Mouse (Mus musculus) midbrain, embryonic 13.5 days (tissue): ENCODE data around the gene Unc13c. TPM values are rescaled to one million over a fixed set of nuclear protein-coding genes. Genes with fewer than 3 reads are reported as not detected.

ENCODE experiments used
- ATAC-seq: fragments of 200-750 bp; cut with Nextera tagmentation; 2 replicates; pipeline ENCODE4 v1.8.0; 2017; ENCODE audit warnings: mild to moderate bottlenecking, moderate TSS enrichment, moderate library complexity
- H3K27ac ChIP-seq: fragments of 300-500 bp; sonication (generic); 2 replicates; pipeline ENCODE4 v1.5.1; 2015; ENCODE audit warnings: inconsistent platforms, mild to moderate bottlenecking, moderate library complexity
- H3K27me3 ChIP-seq: fragments of 300-500 bp; sonication (generic); 2 replicates; pipeline ENCODE4 v1.6.1; 2015; ENCODE audit warnings: mild to moderate bottlenecking, inconsistent platforms
- H3K36me3 ChIP-seq: fragments of 300-500 bp; sonication (generic); 2 replicates; pipeline ENCODE4 v1.6.1; 2015; ENCODE audit warnings: mild to moderate bottlenecking, inconsistent platforms
- H3K4me1 ChIP-seq: fragments of 300-500 bp; sonication (generic); replicated peaks from 2 replicates; pipeline ENCODE4 v1.6.1; 2015; ENCODE audit warnings: inconsistent platforms
- H3K4me2 ChIP-seq: fragments of 300-500 bp; sonication (generic); replicated peaks from 2 replicates; pipeline ENCODE4 v1.6.1; 2015; ENCODE audit warnings: moderate library complexity, mild to moderate bottlenecking, inconsistent platforms
- H3K4me3 ChIP-seq: fragments of 300-500 bp; sonication (generic); replicated peaks from 2 replicates; pipeline ENCODE4 v1.5.1; 2015; ENCODE audit warnings: mild to moderate bottlenecking, inconsistent platforms
- H3K9ac ChIP-seq: fragments of 300-500 bp; sonication (generic); replicated peaks from 2 replicates; pipeline ENCODE4 v1.6.1; 2015; ENCODE audit warnings: mild to moderate bottlenecking, inconsistent platforms
- H3K9me3 ChIP-seq: fragments of 300-500 bp; sonication (generic); 2 replicates; pipeline ENCODE4 v1.6.1; 2016; ENCODE audit warnings: mild to moderate bottlenecking, inconsistent platforms
- WGBS: fragments of 180-500 bp; shearing (Covaris S2); methylation state at CpG from one replicate; pipeline ENCODE4 v1.1.7; 2015; 5-methylcytosine and 5-hydroxymethylcytosine counted together
- polyA plus RNA-seq: library from polyadenylated mRNA; unstranded; fragments of >200 nt; fragmentation: Nextera tagmentation; extraction: Ambion mirVana; gene quantifications from 2 replicates; pipeline ENCODE4 v1.2.1, GENCODE M21; 2015

Gene Unc13c
- polyA plus RNA-seq, 1 experiment from 2014 or later, result 1.4 TPM

- Histone ChIP-seq H3K4me1 (no peaks in the 10 kb centered on the region), H3K4me2 (no peak overlapping the region), H3K36me3 (no peaks in the 10 kb centered on the region), H3K9me3 (no peaks in the 10 kb centered on the region), H3K27ac (no peak overlapping the region), H3K9ac (no peak overlapping the region), H3K27me3 (no peaks in the 10 kb centered on the region), H3K4me3 (no peak overlapping the region)
- WGBS, result 80% methylated on average over 4 of the region's 4 CpGs
- no peak for ATAC-seq
These were observed 17.2 kb downstream of the Unc13c start for GRCm38 (mm10) chr9:73951586-73951985.

- Histone ChIP-seq H3K9ac (no peak overlapping the region), H3K9me3 (no peaks in the 10 kb centered on the region), H3K4me3 (no peak overlapping the region), H3K36me3 (no peaks in the 10 kb centered on the region), H3K27me3 (no peaks in the 10 kb centered on the region), H3K4me1 (0 out of 2 replicates have a peak, but pooled peaks cover 3% of the 10 kb centered on the region), H3K27ac (no peak overlapping the region), H3K4me2 (no peak overlapping the region)
- WGBS, result 75% methylated on average over 4 of the region's 4 CpGs
- no peak for ATAC-seq
These were observed 33.9 kb downstream of the Unc13c start for GRCm38 (mm10) chr9:73934844-73935243.

- no peak for ATAC-seq
- H3K9ac ChIP-seq, result no peak overlapping the region
- no peak overlapping the region for H3K27ac ChIP-seq
- no peak overlapping the region for H3K4me2 ChIP-seq
- H3K27me3 ChIP-seq, result no peaks in the 10 kb centered on the region
- H3K9me3 ChIP-seq, result no peaks in the 10 kb centered on the region
- WGBS, result 96% methylated on average over 9 of the region's 9 CpGs
- no peak overlapping the region for H3K4me3 ChIP-seq
- 0 out of 2 replicates have a peak, but pooled peaks cover 3% of the 10 kb centered on the region for H3K4me1 ChIP-seq
- no peaks in the 10 kb centered on the region for H3K36me3 ChIP-seq
These were observed 36.8 kb downstream of the Unc13c start for GRCm38 (mm10) chr9:73931988-73932387.

- 90% methylated on average over 2 of the region's 2 CpGs for WGBS
- Histone ChIP-seq H3K36me3 (no peaks in the 10 kb centered on the region), H3K27ac (no peak overlapping the region), H3K4me3 (no peak overlapping the region), H3K9me3 (no peaks in the 10 kb centered on the region), H3K4me1 (no peaks in the 10 kb centered on the region), H3K9ac (no peak overlapping the region), H3K27me3 (no peaks in the 10 kb centered on the region), H3K4me2 (no peak overlapping the region)
- no peak for ATAC-seq
These were observed 41.5 kb downstream of the Unc13c start for GRCm38 (mm10) chr9:73927276-73927675.

GRCm38 (mm10) chr9:73922449-73923115 lies 46.2 kb downstream of the Unc13c start:
- no peak overlapping the region for H3K4me2 ChIP-seq
- H3K9ac ChIP-seq, result no peak overlapping the region
- H3K36me3 ChIP-seq, result no peaks in the 10 kb centered on the region
- no peak for ATAC-seq
- H3K4me1 ChIP-seq, result no peaks in the 10 kb centered on the region
- H3K27me3 ChIP-seq, result no peaks in the 10 kb centered on the region
- H3K4me3 ChIP-seq, result no peak overlapping the region
- WGBS, result 89% methylated on average over 11 of the region's 11 CpGs
- no peaks in the 10 kb centered on the region for H3K9me3 ChIP-seq
- no peak overlapping the region for H3K27ac ChIP-seq

GRCm38 (mm10) chr9:73905959-73906358 lies 62.8 kb downstream of the Unc13c start:
- Histone ChIP-seq H3K36me3 (no peaks in the 10 kb centered on the region), H3K9me3 (peaks cover 3% of the 10 kb centered on the region; the same call in 1 of the 2 replicates), H3K9ac (no peak overlapping the region), H3K27me3 (no peaks in the 10 kb centered on the region), H3K4me2 (no peak overlapping the region), H3K27ac (no peak overlapping the region), H3K4me1 (no peaks in the 10 kb centered on the region), H3K4me3 (no peak overlapping the region)
- 81% methylated on average over 4 of the region's 4 CpGs for WGBS
- no peak for ATAC-seq

- H3K4me1 ChIP-seq, result no peaks in the 10 kb centered on the region
- no peak for ATAC-seq
- H3K27ac ChIP-seq, result no peak overlapping the region
- no peaks in the 10 kb centered on the region for H3K27me3 ChIP-seq
- no peak overlapping the region for H3K4me2 ChIP-seq
- peaks cover 4% of the 10 kb centered on the region; the same call in 1 of the 2 replicates for H3K9me3 ChIP-seq
- WGBS, result 89% methylated on average over 3 of the region's 3 CpGs
- no peaks in the 10 kb centered on the region for H3K36me3 ChIP-seq
- H3K9ac ChIP-seq, result no peak overlapping the region
- H3K4me3 ChIP-seq, result no peak overlapping the region
These were observed 70.2 kb downstream of the Unc13c start for GRCm38 (mm10) chr9:73898516-73898915.

GRCm38 (mm10) chr9:73896210-73896609 lies 72.6 kb downstream of the Unc13c start:
- no peaks in the 10 kb centered on the region for H3K36me3 ChIP-seq
- 94% methylated on average over 3 of the region's 3 CpGs for WGBS
- H3K9me3 ChIP-seq, result peaks cover 4% of the 10 kb centered on the region; the same call in 1 of the 2 replicates
- no peak for ATAC-seq
- H3K27me3 ChIP-seq, result no peaks in the 10 kb centered on the region
- no peak overlapping the region for H3K9ac ChIP-seq
- H3K27ac ChIP-seq, result no peak overlapping the region
- no peaks in the 10 kb centered on the region for H3K4me1 ChIP-seq
- no peak overlapping the region for H3K4me2 ChIP-seq
- H3K4me3 ChIP-seq, result no peak overlapping the region

GRCm38 (mm10) chr9:73883587-73883986 lies 85.2 kb downstream of the Unc13c start:
- Histone ChIP-seq H3K9me3 (no peaks in the 10 kb centered on the region), H3K27me3 (no peaks in the 10 kb centered on the region), H3K9ac (no peak overlapping the region), H3K4me2 (no peak overlapping the region), H3K4me3 (no peak overlapping the region), H3K36me3 (no peaks in the 10 kb centered on the region), H3K27ac (no peak overlapping the region), H3K4me1 (peaks cover 6% of the 10 kb centered on the region; the same call in 1 of the 2 replicates)
- ATAC-seq, result no peak
- WGBS, result 80% methylated on average over 1 of the region's 1 CpGs

GRCm38 (mm10) chr9:73883143-73883542 lies 85.6 kb downstream of the Unc13c start:
- H3K36me3 ChIP-seq, result no peaks in the 10 kb centered on the region
- H3K4me3 ChIP-seq, result no peak overlapping the region
- H3K4me1 ChIP-seq, result peaks cover 6% of the 10 kb centered on the region; the same call in 1 of the 2 replicates
- no peak overlapping the region for H3K27ac ChIP-seq
- no peaks in the 10 kb centered on the region for H3K9me3 ChIP-seq
- WGBS, result 74% methylated on average over 1 of the region's 1 CpGs
- ATAC-seq, result no peak
- H3K9ac ChIP-seq, result no peak overlapping the region
- no peak overlapping the region for H3K4me2 ChIP-seq
- no peaks in the 10 kb centered on the region for H3K27me3 ChIP-seq

- no peak for ATAC-seq
- 86% methylated on average over 5 of the region's 5 CpGs for WGBS
- Histone ChIP-seq H3K4me2 (no peak overlapping the region), H3K27ac (0 out of 2 replicates have a peak overlapping the region, but pooled peaks have one; percentile 30), H3K9me3 (no peaks in the 10 kb centered on the region), H3K4me3 (no peak overlapping the region), H3K36me3 (no peaks in the 10 kb centered on the region), H3K4me1 (peaks cover 6% of the 10 kb centered on the region; the same call in 1 of the 2 replicates), H3K9ac (no peak overlapping the region), H3K27me3 (no peaks in the 10 kb centered on the region)
These were observed 86.3 kb downstream of the Unc13c start for GRCm38 (mm10) chr9:73882393-73882919.

GRCm38 (mm10) chr9:73867410-73868067 lies 101.2 kb downstream of the Unc13c start:
- Histone ChIP-seq H3K9ac (no peak overlapping the region), H3K27ac (no peak overlapping the region), H3K4me3 (no peak overlapping the region), H3K9me3 (no peaks in the 10 kb centered on the region), H3K27me3 (no peaks in the 10 kb centered on the region), H3K4me1 (no peaks in the 10 kb centered on the region), H3K36me3 (no peaks in the 10 kb centered on the region), H3K4me2 (no peak overlapping the region)
- no peak for ATAC-seq
- 54% methylated on average over 2 of the region's 2 CpGs for WGBS
